Mouse (Mus musculus) adrenal gland, adult 2 months (tissue): ENCODE measurements around the gene Lrrn1. TPM values are rescaled to one million over a fixed set of nuclear protein-coding genes. Genes with fewer than 3 reads are reported as not detected.

ENCODE experiments used
- DNase-seq: peaks from one replicate; pipeline ENCODE4 v3.0.0; 2021
- polyA plus RNA-seq: library from polyadenylated mRNA; depleted of rRNA; stranded (reverse); fragments of >200 nt; gene quantifications from 2 replicates; pipeline ENCODE4 v1.2.3, GENCODE M21; 2012
- total RNA-seq, 2 experiments: library from RNA; stranded (reverse); gene quantifications; 2 replicates each; pipeline ENCODE4 v1.2.3; 2021

Lrrn1 gene
- total and polyA plus RNA-seq, 3 experiments, result 16.0 to 145 (median 68.7) TPM

DNA sequence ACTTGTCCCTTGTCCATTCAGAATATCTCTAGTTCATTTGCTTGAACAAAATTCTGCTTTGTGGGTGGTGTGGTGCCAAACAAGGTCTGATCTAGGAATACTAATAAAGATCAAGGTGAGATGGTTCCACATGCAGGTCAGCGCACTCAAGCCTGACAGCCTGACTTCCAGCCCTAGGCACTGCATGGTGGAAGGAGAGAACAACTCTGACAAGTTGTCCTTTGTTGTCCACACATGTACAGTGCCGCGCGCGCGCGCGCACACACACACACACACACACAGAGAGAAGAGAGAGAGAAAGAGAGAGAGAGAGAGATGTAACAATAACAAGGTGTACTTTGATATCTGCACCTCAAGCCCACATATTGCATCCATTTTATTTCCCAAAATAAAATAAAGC is 47.7 kb downstream of the Lrrn1 start:
- DNase-seq, result no peak

- no peak for DNase-seq
Measured at GRCm38 (mm10) chr6:107583759-107584383, 54.3 kb downstream of the Lrrn1 start.

DNA sequence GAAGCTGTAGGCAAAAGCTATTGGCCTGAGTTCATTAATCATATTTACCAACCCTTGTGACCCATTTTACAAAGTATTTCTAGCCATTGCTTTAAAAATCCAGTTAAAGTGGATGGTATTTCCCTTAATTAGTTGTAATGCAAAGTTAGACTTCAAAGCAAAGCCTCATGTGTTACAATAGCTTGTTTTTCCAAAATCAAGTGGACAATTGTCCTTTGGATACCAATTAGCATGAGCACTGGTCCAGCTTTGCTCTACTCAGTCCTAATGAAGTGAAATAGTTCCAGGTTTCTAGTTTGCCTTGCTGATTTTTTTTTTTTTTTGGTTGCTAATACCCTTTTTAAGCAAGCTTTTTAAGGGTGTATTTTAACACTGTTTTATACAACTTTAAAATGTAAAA is 75.6 kb downstream of the Lrrn1 start:
- no peak for DNase-seq

- DNase-seq, result peak; percentile 11
Measured at GRCm38 (mm10) chr6:107614288-107614687, 84.7 kb downstream of the Lrrn1 start.
